Comparison of ENCODE assay signal across 8 mouse cellular contexts in genomic region chr10:81303258-81303657, GRCm38 (mm10). TPM values are rescaled to one million over a fixed set of nuclear protein-coding genes. Genes with fewer than 3 reads are reported as not detected.
DNase-seq lines count a peak whose midpoint lies in the region; ATAC-seq and TF ChIP-seq lines count a peak whose summit lies in the region.

No protein-coding gene starts in this region.

- intact Hi-C loops in heart, postnatal 10 days (cut with DNase I) = no loop called here

- no peak overlapping the region for H3K4me3 ChIP-seq in heart, embryonic 12.5 days
- no peak overlapping the region for H3K4me3 ChIP-seq in spleen, adult 2 months (ENCODE audit: extremely low read depth, insufficient read depth, insufficient read length)
- H3K4me3 ChIP-seq in intestine, postnatal 0 days (ENCODE audit: low read depth, low read length) = no peak overlapping the region
- H3K4me3 ChIP-seq in stomach, embryonic 15.5 days (replicated peaks) = no peak overlapping the region

- peak overlapping the region; percentile 53 for H3K9ac ChIP-seq in heart, embryonic 12.5 days
- no peak overlapping the region for H3K9ac ChIP-seq in intestine, postnatal 0 days (ENCODE audit: low read depth, low read length)
- H3K9ac ChIP-seq in stomach, embryonic 15.5 days = no peak overlapping the region

- TF ChIP-seq POLR2A in spleen, adult 2 months (IDR thresholded peaks at IDR 0.05; ENCODE audit: low read depth, low read length) = no peak

- peaks cover 66% of the 10 kb centered on the region for H3K4me1 ChIP-seq in heart, embryonic 12.5 days (replicated peaks)
- H3K4me1 ChIP-seq in spleen, adult 2 months (ENCODE audit: control insufficient read depth, insufficient read depth, insufficient read length) = peaks cover 62% of the 10 kb centered on the region
- H3K4me1 ChIP-seq in intestine, postnatal 0 days (replicated peaks; ENCODE audit: control insufficient read depth, insufficient read depth, low read length) = peaks cover 25% of the 10 kb centered on the region; the same call in 1 of the 2 replicates
- H3K4me1 ChIP-seq in stomach, embryonic 15.5 days = peaks cover 35% of the 10 kb centered on the region

- no peak for TF ChIP-seq CTCF in spleen, adult 2 months (IDR thresholded peaks at IDR 0.05; ENCODE audit: extremely low read depth, insufficient read depth, insufficient read length, insufficient replicate concordance)
- no peak for TF ChIP-seq CTCF in intestine, postnatal 0 days (IDR thresholded peaks at IDR 0.05; ENCODE audit: low read depth)

- no peaks in the 10 kb centered on the region for H3K27me3 ChIP-seq in heart, embryonic 12.5 days (replicated peaks)
- H3K27me3 ChIP-seq in spleen, adult 2 months (ENCODE audit: control insufficient read depth, insufficient read depth, low read length) = no peaks in the 10 kb centered on the region
- no peaks in the 10 kb centered on the region for H3K27me3 ChIP-seq in intestine, postnatal 0 days (replicated peaks; ENCODE audit: control insufficient read depth, insufficient read depth, low read length)
- H3K27me3 ChIP-seq in stomach, embryonic 15.5 days (replicated peaks) = no peaks in the 10 kb centered on the region

- whole genome bisulfite sequencing in heart, embryonic 12.5 days = 49% methylated on average over 10 of the region's 10 CpGs
- WGBS in spleen, adult 2 months = 34% methylated on average over 10 of the region's 10 CpGs
- WGBS in intestine, postnatal 0 days = 44% methylated on average over 10 of the region's 10 CpGs
- WGBS in stomach, embryonic 15.5 days = 66% methylated on average over 10 of the region's 10 CpGs

- H3K4me2 ChIP-seq in heart, embryonic 12.5 days = peak overlapping the region; percentile 41
- H3K4me2 ChIP-seq in intestine, postnatal 0 days (replicated peaks; ENCODE audit: low read depth) = peak overlapping the region; percentile 48
- H3K4me2 ChIP-seq in stomach, embryonic 15.5 days = 0 out of 2 replicates have a peak overlapping the region, but pooled peaks have one; percentile 17

- ATAC-seq in heart, embryonic 12.5 days (ENCODE audit: insufficient number of reproducible peaks, low FRiP score) = no peak; the same call in 1 of the 2 replicates
- no peak for ATAC-seq in intestine, postnatal 0 days
- no peak for ATAC-seq in stomach, embryonic 15.5 days (ENCODE audit: insufficient read depth, low FRiP score, low read depth)

- DNase-seq in heart, postnatal 10 days = no peak
- no peak for DNase-seq in spleen, adult 2 months (ENCODE audit: low read depth in 1 of 2, low spot score in 2 of 2)
- no peak for DNase-seq in spleen, adult 18-20 months
- no peak for DNase-seq in ovary, postnatal 36 days (ENCODE audit: low spot score)
- no peak for DNase-seq in cerebellum, adult 8-10 months

- peak overlapping the region; percentile 65 for H3K27ac ChIP-seq in heart, embryonic 12.5 days (ENCODE audit: poor library complexity, severe bottlenecking)
- 0 out of 2 replicates have a peak overlapping the region, but pooled peaks have one; percentile 11 for H3K27ac ChIP-seq in spleen, adult 2 months (ENCODE audit: insufficient read depth, low read length)
- H3K27ac ChIP-seq in intestine, postnatal 0 days (ENCODE audit: low read depth, low read length) = peak overlapping the region; percentile 52; the same call in 1 of the 2 replicates
- H3K27ac ChIP-seq in stomach, embryonic 15.5 days = peak overlapping the region; percentile 52; the same call in 1 of the 2 replicates

- peaks cover 30% of the 10 kb centered on the region for H3K36me3 ChIP-seq in heart, embryonic 12.5 days
- H3K36me3 ChIP-seq in spleen, adult 2 months (ENCODE audit: control insufficient read depth, insufficient read depth, low read length) = peaks cover 18% of the 10 kb centered on the region
- peaks cover 31% of the 10 kb centered on the region for H3K36me3 ChIP-seq in intestine, postnatal 0 days (ENCODE audit: control insufficient read depth, insufficient read depth)
- peaks cover 27% of the 10 kb centered on the region for H3K36me3 ChIP-seq in stomach, embryonic 15.5 days

- H3K9me3 ChIP-seq in heart, embryonic 12.5 days (replicated peaks) = no peaks in the 10 kb centered on the region
- no peaks in the 10 kb centered on the region for H3K9me3 ChIP-seq in intestine, postnatal 0 days (ENCODE audit: control insufficient read depth)
- H3K9me3 ChIP-seq in stomach, embryonic 15.5 days = no peaks in the 10 kb centered on the region

RNA-seq across cellular contexts. Expression of gene Pip5k1c, which starts 10.5 kb away (rescaled TPM):
- 41.1 and 43.4 TPM in 2 replicates for polyA plus RNA-seq in heart, embryonic 12.5 days (2016; fragmentation: Nextera tagmentation; extraction: Ambion mirVana)
- total RNA-seq in heart, postnatal 10 days (2021) = 10 to 100 TPM; 43.2 to 46.4 TPM
- polyA plus RNA-seq in spleen, adult 2 months (2012; rRNA removed) = 93.2 and 111 TPM in 2 replicates
- 27.2 and 27.6 TPM in 2 replicates for polyA plus RNA-seq in intestine, postnatal 0 days (2015; fragmentation: Nextera tagmentation; extraction: Ambion mirVana)
- polyA plus RNA-seq in stomach, embryonic 15.5 days (2015; fragmentation: Nextera tagmentation; extraction: Ambion mirVana) = 43.1 and 47.6 TPM in 2 replicates

RNA-seq across cellular contexts. Expression of gene Tjp3, which starts 11.9 kb away (rescaled TPM):
- polyA plus RNA-seq in heart, embryonic 12.5 days (2016; fragmentation: Nextera tagmentation; extraction: Ambion mirVana) = 1.7 and 2.3 TPM in 2 replicates
- total RNA-seq in heart, postnatal 10 days (2021) = under 1 TPM; 0.14 to 0.37 TPM
- 8.1 and 10.6 TPM in 2 replicates for polyA plus RNA-seq in spleen, adult 2 months (2012; rRNA removed)
- 43.2 and 43.4 TPM in 2 replicates for polyA plus RNA-seq in intestine, postnatal 0 days (2015; fragmentation: Nextera tagmentation; extraction: Ambion mirVana)
- polyA plus RNA-seq in stomach, embryonic 15.5 days (2015; fragmentation: Nextera tagmentation; extraction: Ambion mirVana) = 32.6 and 38.7 TPM in 2 replicates

RNA-seq across cellular contexts. Expression of gene Cactin, which starts 17.6 kb away (rescaled TPM):
- 37.3 and 40.3 TPM in 2 replicates for polyA plus RNA-seq in heart, embryonic 12.5 days (2016; fragmentation: Nextera tagmentation; extraction: Ambion mirVana)
- total RNA-seq in heart, postnatal 10 days (2021) = 10 to 100 TPM; 21.0 to 23.6 TPM
- polyA plus RNA-seq in spleen, adult 2 months (2012; rRNA removed) = 38.6 and 44.8 TPM in 2 replicates
- 14.7 and 15.0 TPM in 2 replicates for polyA plus RNA-seq in intestine, postnatal 0 days (2015; fragmentation: Nextera tagmentation; extraction: Ambion mirVana)
- polyA plus RNA-seq in stomach, embryonic 15.5 days (2015; fragmentation: Nextera tagmentation; extraction: Ambion mirVana) = 40.5 and 40.9 TPM in 2 replicates

RNA-seq across cellular contexts. Expression of gene Tbxa2r, which starts 25.3 kb away (rescaled TPM):
- polyA plus RNA-seq in heart, embryonic 12.5 days (2016; fragmentation: Nextera tagmentation; extraction: Ambion mirVana) = 13.4 TPM in 2 replicates
- 1 to 10 TPM; 7.7 to 8.5 TPM for total RNA-seq in heart, postnatal 10 days (2021)
- polyA plus RNA-seq in spleen, adult 2 months (2012; rRNA removed) = 68.1 and 92.5 TPM in 2 replicates
- 9.8 and 10.7 TPM in 2 replicates for polyA plus RNA-seq in intestine, postnatal 0 days (2015; fragmentation: Nextera tagmentation; extraction: Ambion mirVana)
- 23.5 and 25.3 TPM in 2 replicates for polyA plus RNA-seq in stomach, embryonic 15.5 days (2015; fragmentation: Nextera tagmentation; extraction: Ambion mirVana)

RNA-seq across cellular contexts. Expression of gene Apba3, which starts 36.5 kb away (rescaled TPM):
- 43.3 and 46.1 TPM in 2 replicates for polyA plus RNA-seq in heart, embryonic 12.5 days (2016; fragmentation: Nextera tagmentation; extraction: Ambion mirVana)
- 10 to 100 TPM; 66.5 to 68.3 TPM for total RNA-seq in heart, postnatal 10 days (2021)
- polyA plus RNA-seq in spleen, adult 2 months (2012; rRNA removed) = 63.0 and 77.1 TPM in 2 replicates
- 75.2 and 75.4 TPM in 2 replicates for polyA plus RNA-seq in intestine, postnatal 0 days (2015; fragmentation: Nextera tagmentation; extraction: Ambion mirVana)
- 54.4 and 58.1 TPM in 2 replicates for polyA plus RNA-seq in stomach, embryonic 15.5 days (2015; fragmentation: Nextera tagmentation; extraction: Ambion mirVana)

Comparison
In these comparisons a context has a peak if more than half of its experiments do, and no peak if none do; other contexts are left out.
1. H3K27ac ChIP-seq: peak in every context shown above with its lines; median percentile 65 in heart, embryonic 12.5 days; 52 in intestine, postnatal 0 days; 52 in stomach, embryonic 15.5 days; 11 in spleen, adult 2 months.